Mouse (Mus musculus) layer of hippocampus, postnatal 10 days (tissue): Measurements from ENCODE around the gene Cct4. TPM values are rescaled to one million over a fixed set of nuclear protein-coding genes. Genes with fewer than 3 reads are reported as not detected.
A peak's percentile ranks its signal among the peaks of the same experiment; 100 is the strongest.

Source experiments
- DNase-seq, 2 experiments: peaks; one replicate each; pipeline ENCODE4 v3.0.0; 2021; ENCODE audit warnings: low spot score in 2 of 2
- total RNA-seq, 2 experiments: library from RNA; stranded (reverse); gene quantifications; 2 replicates each; pipeline ENCODE4 v1.2.3; 2021

Cct4 gene
- total RNA-seq, 2 experiments from 2014 or later = 139 to 143 TPM

GRCm38 (mm10) chr11:22981984-22982757, 8.1 kb upstream of the Cct4 start, which contains the start of the genes Gm28048 and Commd1:
Gm28048 (minus strand) TSS chr11:22982090.
Commd1 (minus strand) TSS chr11:22982382.
- DNase-seq = peak; percentile 98 to 99

GRCm38 (mm10) chr11:22982846-22983245, 7.5 kb upstream of the Cct4 start:
- DNase-seq = no peak

- DNase-seq = no peak
Observed at GRCm38 (mm10) chr11:22985510-22985909, 4.8 kb upstream of the Cct4 start.

- DNase-seq = peak in 1 of 2 experiments; percentile 45
Observed at GRCm38 (mm10) chr11:22987357-22987756, 3.0 kb upstream of the Cct4 start.

- no peak for DNase-seq
Observed at GRCm38 (mm10) chr11:22989786-22990185, 533 bp upstream of the Cct4 start.

- DNase-seq = no peak
Observed at GRCm38 (mm10) chr11:22991218-22991835, 1.0 kb downstream of the Cct4 start.

- no peak for DNase-seq
Observed at GRCm38 (mm10) chr11:22994271-22994670, 4.0 kb downstream of the Cct4 start.

GRCm38 (mm10) chr11:22995461-22995860, 5.1 kb downstream of the Cct4 start:
- DNase-seq = no peak

GRCm38 (mm10) chr11:22998308-22998707, 8.0 kb downstream of the Cct4 start:
- no peak for DNase-seq

- DNase-seq = no peak
Observed at GRCm38 (mm10) chr11:23005276-23005675, 15.0 kb downstream of the Cct4 start.

- no peak for DNase-seq
Observed at GRCm38 (mm10) chr11:23007166-23007480, 16.8 kb downstream of the Cct4 start.

GRCm38 (mm10) chr11:23007481-23008180, 17.3 kb downstream of the Cct4 start, which contains the start of gene Fam161a:
Fam161a (plus strand) TSS chr11:23007531.
- DNase-seq = peak; percentile 70 to 76

GRCm38 (mm10) chr11:23008181-23008823, 18.0 kb downstream of the Cct4 start:
- peak; percentile 76 to 83 for DNase-seq

GRCm38 (mm10) chr11:23008824-23009200, 18.5 kb downstream of the Cct4 start:
- no peak for DNase-seq

GRCm38 (mm10) chr11:23013096-23013495, 22.8 kb downstream of the Cct4 start:
- DNase-seq = no peak

GRCm38 (mm10) chr11:23013580-23014294, 23.4 kb downstream of the Cct4 start:
- DNase-seq = no peak

GRCm38 (mm10) chr11:23014996-23015395, 24.7 kb downstream of the Cct4 start:
- DNase-seq = no peak

GRCm38 (mm10) chr11:23017943-23018342, 27.6 kb downstream of the Cct4 start:
- no peak for DNase-seq

GRCm38 (mm10) chr11:23020116-23020770, 29.9 kb downstream of the Cct4 start:
- no peak for DNase-seq

- DNase-seq = no peak
Observed at GRCm38 (mm10) chr11:23020841-23021240, 30.5 kb downstream of the Cct4 start.
